Comparison of ENCODE assay signal across 9 mouse cellular contexts in the genomic region with DNA sequence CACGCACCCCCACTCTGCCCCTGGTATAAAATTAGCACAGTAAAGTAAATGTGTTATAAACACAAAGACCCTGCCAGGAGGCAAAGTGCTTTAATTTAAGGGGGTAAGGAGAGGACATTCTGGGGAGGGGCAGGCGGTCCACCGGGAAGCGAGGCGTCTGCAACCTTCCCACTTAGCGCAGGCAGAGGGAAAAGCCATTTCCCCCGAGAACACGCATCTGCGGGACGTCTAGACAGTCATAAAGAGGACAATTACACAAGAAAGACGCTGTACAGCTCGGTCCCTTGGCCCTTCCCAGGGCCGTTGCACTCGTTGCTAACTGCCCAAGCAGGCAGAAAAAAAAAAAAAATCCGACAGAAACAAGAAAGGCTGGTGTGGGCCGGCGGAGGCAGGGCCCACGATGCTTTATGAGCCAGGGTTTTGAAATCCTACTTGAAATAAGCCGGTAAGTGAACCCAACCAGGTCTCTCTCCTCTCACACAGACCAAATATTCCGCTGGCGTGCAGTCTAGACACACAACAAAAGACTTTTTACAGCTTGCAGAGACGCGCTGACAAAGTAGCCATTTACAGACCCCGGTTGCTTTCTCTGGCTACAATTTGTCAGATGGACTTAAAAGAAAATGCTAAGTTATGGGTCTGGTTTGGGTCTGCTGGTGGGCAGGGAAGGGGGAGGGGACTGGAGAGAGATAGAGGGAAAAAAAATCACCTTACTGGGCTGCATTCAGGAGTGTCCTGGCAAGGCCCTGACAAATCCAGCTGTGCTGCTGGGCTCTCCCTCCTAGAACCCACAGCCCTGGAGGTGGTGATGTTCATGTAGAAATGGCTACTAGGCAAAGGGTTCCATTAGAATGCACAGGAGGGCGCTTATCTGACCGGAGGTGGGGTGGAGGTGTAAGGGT. TPM values are rescaled to one million over a fixed set of nuclear protein-coding genes. Genes with fewer than 3 reads are reported as not detected.
DNase-seq lines count a peak whose midpoint lies in the region; ATAC-seq and TF ChIP-seq lines count a peak whose summit lies in the region.
"Had no signal": no experiment of that assay in that cellular context is flagged by ENCODE, and none has a peak within 500 bp of the region (broad histone marks: within the 10 kb centered on the region; RNA-seq: fewer than 3 reads in every experiment).

No protein-coding gene starts in this region.

- H3K9me3 ChIP-seq in hindbrain, embryonic 13.5 days = no peaks in the 10 kb centered on the region
- H3K9me3 ChIP-seq in limb, embryonic 10.5 days (replicated peaks) = no peaks in the 10 kb centered on the region
- no peaks in the 10 kb centered on the region for H3K9me3 ChIP-seq in stomach, postnatal 0 days (ENCODE audit: control insufficient read depth, low read length)

- H3K9ac ChIP-seq in hindbrain, embryonic 13.5 days = peak overlapping the region; percentile 49; the same call in 1 of the 2 replicates
- no peak overlapping the region for H3K9ac ChIP-seq in stomach, postnatal 0 days (ENCODE audit: low read length)

- peaks cover 99% of the 10 kb centered on the region for H3K4me1 ChIP-seq in hindbrain, embryonic 13.5 days (replicated peaks)
- H3K4me1 ChIP-seq in limb, embryonic 10.5 days = peaks cover 98% of the 10 kb centered on the region
- H3K4me1 ChIP-seq in stomach, postnatal 0 days (replicated peaks; ENCODE audit: control insufficient read depth, insufficient read depth) = peaks cover 53% of the 10 kb centered on the region

- peak overlapping the region; percentile 33 for H3K4me2 ChIP-seq in hindbrain, embryonic 13.5 days
- 0 out of 2 replicates have a peak overlapping the region, but pooled peaks have one; percentile 8 for H3K4me2 ChIP-seq in stomach, postnatal 0 days (replicated peaks; ENCODE audit: low read depth)

- H3K36me3 ChIP-seq in hindbrain, embryonic 13.5 days = no peaks in the 10 kb centered on the region
- H3K36me3 ChIP-seq in limb, embryonic 10.5 days = no peaks in the 10 kb centered on the region
- H3K36me3 ChIP-seq in stomach, postnatal 0 days (ENCODE audit: control insufficient read depth, insufficient read depth, low read length) = no peaks in the 10 kb centered on the region

- peak; percentile 7; the same call in 1 of the 2 replicates for ATAC-seq in hindbrain, embryonic 13.5 days (ENCODE audit: low FRiP score)
- no peak for ATAC-seq in stomach, postnatal 0 days (ENCODE audit: low FRiP score, low TSS enrichment)

- TF ChIP-seq CTCF in stomach, postnatal 0 days (IDR thresholded peaks at IDR 0.05; ENCODE audit: low read depth) = no peak

- no peak overlapping the region for H3K4me3 ChIP-seq in hindbrain, embryonic 13.5 days
- H3K4me3 ChIP-seq in limb, embryonic 10.5 days = peak overlapping the region; percentile 31
- H3K4me3 ChIP-seq in stomach, postnatal 0 days (ENCODE audit: low read depth, low read length) = no peak overlapping the region
- H3K4me3 ChIP-seq: erythroblast, embryonic 14.5 days had no signal

- H3K27ac ChIP-seq in hindbrain, embryonic 13.5 days = peak overlapping the region; percentile 70
- H3K27ac ChIP-seq in limb, embryonic 10.5 days = peak overlapping the region; percentile 79
- peak overlapping the region; percentile 40; the same call in 1 of the 2 replicates for H3K27ac ChIP-seq in stomach, postnatal 0 days (replicated peaks)

- no peaks in the 10 kb centered on the region for H3K27me3 ChIP-seq in hindbrain, embryonic 13.5 days
- H3K27me3 ChIP-seq in limb, embryonic 10.5 days (ENCODE audit: low read depth, poor library complexity, severe bottlenecking) = peaks cover 29% of the 10 kb centered on the region
- H3K27me3 ChIP-seq in stomach, postnatal 0 days (ENCODE audit: control insufficient read depth, insufficient read depth, low read length) = no peaks in the 10 kb centered on the region

- peak; percentile 40 for TF ChIP-seq EP300 in stomach, postnatal 0 days (optimal IDR thresholded peaks at IDR 0.05)

- peak; percentile 64 for DNase-seq in testis, postnatal 14 days (ENCODE audit: low spot score)
- no peak for DNase-seq in testis, postnatal 10 days (ENCODE audit: low spot score)
- peak; percentile 53 for DNase-seq in limb, embryonic 10.5 days (ENCODE audit: low spot score)
- DNase-seq in stomach, postnatal 0 days (ENCODE audit: low spot score) = no peak
- DNase-seq in cerebellum, adult 11 months = no peak
- no peak for DNase-seq in thymus, postnatal 10 days (ENCODE audit: low spot score in 2 of 2)
- DNase-seq in cerebellum, postnatal 36 days = no peak

- WGBS in hindbrain, embryonic 13.5 days = 13% methylated on average over 26 of the region's 26 CpGs
- 18% methylated on average over 26 of the region's 26 CpGs for WGBS in limb, embryonic 10.5 days
- WGBS in stomach, postnatal 0 days = 27% methylated on average over 26 of the region's 26 CpGs

RNA-seq across cellular contexts. Expression of gene Pmepa1, which starts 22.3 kb away (rescaled TPM):
- 4.7 and 5.2 TPM in 2 replicates for polyA plus RNA-seq in hindbrain, embryonic 13.5 days (2015; fragmentation: Nextera tagmentation; extraction: Ambion mirVana)
- polyA plus RNA-seq in limb, embryonic 10.5 days (2016; fragmentation: Nextera tagmentation; extraction: Ambion mirVana) = 1.1 and 2.0 TPM in 2 replicates
- 6.1 and 7.0 TPM in 2 replicates for polyA plus RNA-seq in stomach, postnatal 0 days (2015; fragmentation: Nextera tagmentation; extraction: Ambion mirVana)

RNA-seq across cellular contexts. Expression of gene Zbp1, which starts 35.3 kb away (rescaled TPM):
- 0.16 and 0.29 TPM in 2 replicates for polyA plus RNA-seq in hindbrain, embryonic 13.5 days (2015; fragmentation: Nextera tagmentation; extraction: Ambion mirVana)
- not detected in 2 replicates for polyA plus RNA-seq in limb, embryonic 10.5 days (2016; fragmentation: Nextera tagmentation; extraction: Ambion mirVana)
- polyA plus RNA-seq in stomach, postnatal 0 days (2015; fragmentation: Nextera tagmentation; extraction: Ambion mirVana) = 4.6 and 5.0 TPM in 2 replicates
- polyA plus RNA-seq: erythroblast, embryonic 14.5 days had no signal

Comparison
In these comparisons a context has a peak if more than half of its experiments do, and no peak if none do; other contexts are left out.
1. DNase-seq: peak in testis, postnatal 14 days (single experiment) and limb, embryonic 10.5 days (single experiment); none in testis, postnatal 10 days (single experiment), stomach, postnatal 0 days (single experiment), cerebellum, adult 11 months (single experiment), thymus, postnatal 10 days (0 of 2) and cerebellum, postnatal 36 days (0 of 2).
2. Peak in every context shown above with its lines, with median percentiles within 50 percentile points of each other: H3K27ac ChIP-seq.